Mouse (Mus musculus): ENCODE measurements around the gene Gm28539.
"Not testable (repeated sequence)": the region's sequence is repeated elsewhere in the genome, so short reads cannot be mapped to it uniquely, and the experiment has no call there.

Gene Gm28539

GRCm38 (mm10) chr16:18969420-18970128 is 133.2 kb downstream of the Gm28539 start:
- DNase-seq (ENCODE audit: low spot score), result no peak

- no peak for DNase-seq (ENCODE audit: low spot score)
Observed at GRCm38 (mm10) chr16:18970837-18971236, 134.5 kb downstream of the Gm28539 start.

GRCm38 (mm10) chr16:18975665-18976064 is 139.3 kb downstream of the Gm28539 start:
- not testable (repeated sequence) for DNase-seq (ENCODE audit: low spot score)

GRCm38 (mm10) chr16:18976315-18976714 is 139.9 kb downstream of the Gm28539 start:
- no peak for DNase-seq (ENCODE audit: low spot score)

GRCm38 (mm10) chr16:18986381-18986780 is 150.0 kb downstream of the Gm28539 start:
- DNase-seq (ENCODE audit: low spot score), result no peak

GRCm38 (mm10) chr16:18986860-18987259 is 150.5 kb downstream of the Gm28539 start:
- DNase-seq (ENCODE audit: low spot score), result no peak

- DNase-seq (ENCODE audit: low spot score), result not testable (repeated sequence)
Observed at GRCm38 (mm10) chr16:19002610-19003389, 166.4 kb downstream of the Gm28539 start.

GRCm38 (mm10) chr16:19003757-19004156 is 167.4 kb downstream of the Gm28539 start:
- no peak for DNase-seq (ENCODE audit: low spot score)

- DNase-seq (ENCODE audit: low spot score), result no peak
Observed at GRCm38 (mm10) chr16:19005298-19005697, 168.9 kb downstream of the Gm28539 start.
